Mouse (Mus musculus) T-cell, adult 2 months (primary cell): ENCODE data around the gene Tmem248.

Source experiments
- DNase-seq: peaks from one replicate; pipeline ENCODE4 v3.0.0; 2022; ENCODE audit warnings: low spot score

Gene Tmem248

DNA sequence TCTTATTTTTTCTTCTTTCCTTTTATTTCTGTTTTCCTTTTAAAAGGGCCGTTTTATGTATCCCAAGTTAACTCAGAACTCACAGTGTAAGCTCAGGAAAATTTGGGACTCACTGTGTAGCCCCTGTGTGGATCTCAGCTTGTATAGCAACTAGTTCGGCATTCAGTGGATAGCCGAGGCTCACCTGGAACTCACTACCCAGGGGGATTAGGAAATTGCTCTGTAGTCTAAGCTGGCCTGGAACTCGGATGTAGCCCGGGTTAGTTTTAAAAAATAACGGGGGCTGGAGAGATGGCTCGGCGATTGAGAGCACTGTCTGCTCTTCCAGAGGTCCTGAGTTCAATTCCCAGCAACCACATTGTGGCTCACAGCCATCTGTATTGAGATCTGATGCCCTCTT, 40.4 kb downstream of the Tmem248 start:
- DNase-seq = no peak

- DNase-seq = no peak
These were observed 46.6 kb downstream of the Tmem248 start for GRCm38 (mm10) chr5:130263454-130263853.

DNA sequence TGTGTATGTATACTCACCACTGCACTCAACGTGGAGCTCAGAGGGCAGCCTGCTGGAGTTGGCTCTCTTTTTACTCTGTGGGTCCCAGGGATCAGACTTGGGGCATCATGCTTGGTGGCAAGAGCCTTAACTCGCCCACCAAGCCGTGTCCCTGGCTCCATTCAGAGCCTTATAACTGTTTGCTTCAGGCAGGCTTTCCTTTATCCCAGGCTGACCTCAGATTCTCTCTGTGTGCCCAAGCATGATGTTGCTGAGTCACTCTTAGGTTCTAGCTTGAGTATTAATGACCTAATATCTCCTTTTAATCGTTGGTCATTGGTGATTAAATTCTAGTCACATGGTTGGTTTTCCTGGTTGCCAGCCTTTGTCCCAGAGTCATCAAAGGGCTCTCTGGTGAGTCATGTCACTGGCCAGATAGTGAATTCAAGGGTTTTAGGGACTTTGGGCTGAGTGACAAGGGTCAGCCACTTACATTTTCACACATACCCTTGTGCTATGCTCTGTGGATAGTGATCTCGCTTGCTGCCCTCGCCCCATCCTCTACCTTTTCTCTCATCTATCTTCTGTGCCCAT, 47.6 kb downstream of the Tmem248 start:
- DNase-seq = no peak

DNA sequence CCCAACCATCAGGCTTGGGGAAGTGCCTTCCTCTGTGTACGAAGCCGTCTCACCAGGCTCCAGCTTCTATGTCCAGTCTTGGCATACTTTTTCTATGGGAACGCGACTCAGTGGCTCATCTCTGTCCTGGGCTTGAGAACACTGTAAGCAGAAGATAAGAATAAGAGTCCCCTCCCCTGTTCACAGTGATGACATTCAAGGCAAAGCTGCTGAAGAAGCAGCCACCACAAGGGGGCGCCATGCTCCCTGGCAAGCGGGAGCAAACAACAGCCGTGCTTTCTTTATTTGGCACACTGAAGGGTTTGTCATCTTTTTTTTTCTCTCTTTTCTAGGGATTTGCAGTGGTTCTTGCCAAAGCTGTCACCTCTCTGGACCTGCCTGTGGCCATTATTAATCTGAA, 49.8 kb downstream of the Tmem248 start:
- DNase-seq = peak; percentile 36

- no peak for DNase-seq
These were observed 50.4 kb downstream of the Tmem248 start for GRCm38 (mm10) chr5:130267316-130267715.

DNA sequence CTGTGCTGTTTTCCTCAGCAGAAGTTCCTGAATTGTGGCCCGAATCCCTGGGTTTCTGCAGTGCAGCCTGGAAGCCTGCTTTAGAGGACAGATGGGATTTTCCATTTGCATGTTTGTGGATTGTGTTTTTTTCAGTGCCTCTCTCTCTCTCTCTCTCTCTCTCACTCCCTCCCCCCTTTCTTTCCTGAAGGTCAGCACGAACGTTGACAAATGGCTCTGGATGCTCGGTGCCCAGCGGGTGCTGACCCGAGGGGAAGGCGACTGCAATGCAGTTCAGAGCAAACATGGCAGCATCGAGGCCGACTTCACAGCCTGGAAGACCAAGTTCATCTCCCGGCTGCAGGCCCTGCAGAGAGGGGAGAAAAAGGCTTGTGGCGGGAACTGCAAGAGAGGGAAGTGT, 52.1 kb downstream of the Tmem248 start:
- DNase-seq = no peak

DNA sequence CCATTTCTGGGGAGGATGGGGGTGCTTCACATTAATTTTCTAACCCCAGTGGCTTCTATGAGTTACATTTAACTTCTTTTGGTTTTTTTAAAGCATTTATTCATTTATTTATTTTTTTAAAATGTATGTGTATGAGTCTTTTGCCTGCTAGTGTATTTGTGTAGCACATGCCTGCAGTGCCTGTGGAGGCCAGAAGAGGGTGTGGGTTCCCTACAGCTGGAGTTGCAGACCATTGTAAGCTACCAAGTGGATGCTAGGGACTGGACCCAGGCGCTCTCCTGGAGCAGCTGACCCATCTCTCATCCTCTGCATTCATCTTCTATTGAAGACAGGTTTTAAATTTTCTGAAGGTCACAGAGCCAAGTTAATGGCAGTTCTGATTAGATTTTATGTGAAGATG, 55.5 kb downstream of the Tmem248 start:
- no peak for DNase-seq

DNA sequence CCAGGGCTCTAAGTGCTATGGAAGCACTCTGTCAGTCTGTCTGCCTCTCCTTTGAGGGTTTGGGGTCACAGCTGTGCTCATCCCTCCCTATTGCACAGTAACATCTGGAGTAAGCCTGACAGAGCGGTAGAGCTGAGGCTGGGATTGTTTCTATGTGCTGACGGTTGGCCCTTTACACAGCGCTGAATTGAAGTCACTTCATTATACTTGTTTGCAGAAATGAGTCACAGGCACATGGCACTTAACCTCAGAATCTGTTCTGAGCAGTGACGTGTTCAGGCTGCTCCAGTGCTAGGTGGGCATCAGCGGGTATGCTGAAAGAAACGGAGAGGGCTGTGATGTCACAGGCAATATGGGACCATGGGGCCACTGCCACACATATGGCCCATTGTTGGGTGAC, 56.2 kb downstream of the Tmem248 start:
- no peak for DNase-seq

DNA sequence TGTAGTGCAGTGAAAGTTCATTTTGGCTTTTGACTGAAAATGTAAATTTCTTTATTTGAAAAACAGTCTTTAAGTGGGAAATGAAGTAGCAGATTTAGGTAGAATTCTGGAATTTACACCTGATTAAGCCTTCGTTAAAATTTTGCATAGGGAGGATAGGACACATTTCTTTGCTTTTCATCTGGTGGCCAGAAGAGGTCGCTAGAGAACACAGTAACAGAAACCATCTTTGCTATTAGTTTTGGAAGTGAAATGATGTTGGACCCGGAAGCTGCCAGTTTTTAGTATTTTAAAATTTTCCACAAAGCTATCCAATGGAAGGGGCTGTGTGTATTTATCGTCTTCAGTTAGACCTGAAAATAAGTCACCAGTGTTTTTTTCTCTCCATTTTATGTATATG, 58.6 kb downstream of the Tmem248 start:
- no peak for DNase-seq

- no peak for DNase-seq
These were observed 61.2 kb downstream of the Tmem248 start for GRCm38 (mm10) chr5:130278011-130278472.

DNA sequence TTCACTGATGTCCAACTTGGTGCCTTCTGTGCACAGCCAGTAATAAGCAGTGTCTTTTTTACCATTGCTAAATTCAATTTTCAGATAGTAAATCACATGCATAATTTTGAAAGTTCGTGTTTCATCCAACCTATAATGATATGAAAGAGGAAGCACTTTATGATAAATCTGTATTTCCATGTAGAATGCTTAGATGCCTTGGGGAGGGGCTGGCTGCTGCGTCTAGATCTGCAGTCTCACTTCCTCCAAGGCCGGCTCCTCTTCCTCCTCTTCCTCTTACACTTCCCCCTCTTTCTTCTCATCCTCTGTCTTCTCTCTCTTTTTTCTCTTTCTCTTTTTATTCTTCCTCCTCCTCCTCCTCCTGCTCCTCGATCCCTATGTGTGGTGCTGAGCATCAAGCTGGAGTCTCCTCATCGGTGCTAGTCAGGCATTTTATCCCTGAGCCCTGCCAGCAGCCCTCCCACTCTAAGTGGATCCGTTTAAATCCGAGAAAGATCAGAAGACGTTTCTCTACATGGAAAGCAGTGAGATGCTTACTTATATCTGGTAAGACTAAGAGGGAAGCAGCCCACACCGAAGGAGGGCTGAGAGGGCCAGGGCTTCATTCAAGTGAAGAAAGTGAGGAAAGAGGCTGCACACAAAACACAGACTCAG, 66.3 kb downstream of the Tmem248 start:
- no peak for DNase-seq

DNA sequence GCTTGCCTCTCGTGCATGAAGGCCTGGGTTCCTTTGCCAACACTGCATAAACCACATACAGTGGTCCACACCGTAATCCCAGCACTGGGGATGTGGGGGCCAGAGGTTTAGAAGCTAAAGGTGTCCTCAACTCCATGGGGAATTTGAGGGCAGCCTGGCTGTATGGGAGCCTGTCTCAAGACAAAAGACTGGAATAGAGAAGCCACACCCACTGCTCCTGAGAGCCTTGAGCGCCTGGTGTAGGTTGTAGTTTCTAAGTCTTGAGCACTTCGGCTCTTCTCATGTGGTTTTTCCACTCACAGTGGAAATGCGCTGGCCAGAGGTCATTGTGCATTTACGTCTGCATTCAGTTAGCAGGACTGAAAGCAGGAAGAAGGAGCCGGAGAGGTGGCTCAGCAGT, 71.2 kb downstream of the Tmem248 start:
- no peak for DNase-seq

DNA sequence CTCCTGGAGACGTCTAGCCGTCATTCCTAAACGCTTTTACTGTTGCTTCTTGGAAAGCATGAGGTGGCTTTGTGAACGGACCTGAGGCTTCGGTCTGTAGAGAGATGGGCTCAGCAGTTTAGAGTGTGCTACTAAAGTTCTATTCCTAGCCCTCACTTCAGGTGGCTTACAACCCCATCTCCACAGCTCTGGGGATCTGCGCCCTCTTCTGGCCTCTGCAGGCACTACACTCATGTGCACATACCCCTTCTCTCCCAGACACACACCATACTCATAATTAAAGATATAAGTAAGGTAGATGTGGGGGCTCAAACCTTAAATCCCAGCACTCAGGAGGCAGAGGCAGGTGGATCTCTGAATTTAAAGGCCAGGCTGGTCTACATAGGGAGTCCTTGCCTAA, 73.4 kb downstream of the Tmem248 start:
- no peak for DNase-seq

DNA sequence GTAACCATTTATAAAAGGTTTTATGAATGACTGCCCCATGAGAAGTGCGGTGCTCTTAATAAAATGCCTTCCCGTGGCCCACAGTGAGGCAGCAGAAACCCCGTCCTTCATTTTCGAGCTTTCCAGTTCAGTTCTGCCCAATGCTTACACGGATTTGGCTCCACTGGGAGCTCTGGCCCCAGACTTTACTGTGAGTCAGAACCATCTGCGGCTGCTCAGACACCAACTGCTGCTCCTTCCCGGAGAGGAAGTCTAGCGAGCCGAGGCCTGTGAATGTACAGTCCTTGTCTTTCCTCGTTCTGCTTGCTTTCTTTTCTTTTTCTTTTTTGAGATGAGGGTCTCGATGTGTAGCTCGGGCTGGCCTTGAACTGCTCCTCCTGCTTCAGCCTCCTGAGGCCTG, 73.9 kb downstream of the Tmem248 start:
- DNase-seq = no peak

DNA sequence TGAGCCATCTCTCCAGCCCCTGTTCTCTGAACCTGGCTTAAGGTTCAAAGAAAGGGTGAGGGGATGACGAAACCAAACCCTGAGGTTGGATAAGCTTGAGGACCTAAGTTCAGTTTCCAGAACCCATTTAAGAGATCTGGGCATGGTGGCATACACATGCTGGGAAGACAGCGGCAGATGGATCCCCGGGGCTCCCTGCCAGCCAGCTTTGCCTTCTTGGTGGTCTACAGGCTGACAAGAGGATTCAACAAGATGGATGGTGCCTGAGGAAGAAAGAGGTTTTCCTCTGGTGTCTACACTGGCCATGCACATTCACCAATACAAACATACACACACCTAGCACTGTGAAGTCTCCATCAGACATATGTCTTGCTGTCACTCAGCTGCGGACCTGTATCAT, 76.1 kb downstream of the Tmem248 start:
- DNase-seq = no peak
